Mouse (Mus musculus): ENCODE results near the gene Ghrhr. TPM values are rescaled to one million over a fixed set of nuclear protein-coding genes. Genes with fewer than 3 reads are reported as not detected.

Ghrhr gene
- total and polyA plus RNA-seq, 3 experiments = not detected

DNA sequence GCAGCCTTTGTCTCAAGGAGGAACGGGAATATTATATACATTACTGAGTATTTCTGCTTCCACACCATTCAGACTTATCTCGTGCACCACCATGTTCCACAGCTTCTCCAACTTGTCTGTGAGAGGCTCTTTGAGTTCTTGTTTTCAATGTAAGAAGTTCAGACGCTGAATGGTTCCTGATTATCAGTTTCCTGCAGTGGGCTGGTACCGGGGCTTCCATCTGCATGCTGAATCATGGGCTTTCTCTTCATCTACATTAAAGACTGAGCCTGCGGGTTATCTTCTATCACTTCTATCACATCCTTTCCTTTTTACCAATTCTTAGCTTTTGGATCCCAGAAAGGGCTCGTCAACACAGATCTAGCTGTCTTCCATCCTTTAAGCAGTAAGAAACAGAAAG lies 5.3 kb upstream of the Ghrhr start:
- H3K4me1 ChIP-seq (ENCODE audit: control insufficient read depth in 1 of 2, insufficient read depth in 2 of 2, low read length in 2 of 2) = 0 out of 4 replicates have a peak, but pooled peaks cover 0 to 2% of the 10 kb centered on the region in 2 experiments
- peak overlapping the region; percentile 50 for H3K27ac ChIP-seq (ENCODE audit: control insufficient read depth, low read depth, low read length)
- H3K27me3 ChIP-seq (ENCODE audit: control insufficient read depth in 1 of 2, insufficient read depth in 2 of 2, low read length in 2 of 2) = no peaks in the 10 kb centered on the region; a peak in 1 of 4 replicates
- H3K36me3 ChIP-seq (ENCODE audit: control insufficient read depth in 1 of 2, insufficient read depth in 2 of 2, low read length in 2 of 2) = no peaks in the 10 kb centered on the region
- peak; percentile 76 for DNase-seq (ENCODE audit: low read depth, low spot score)
- TF ChIP-seq CHD1 (IDR thresholded peaks at IDR 0.05; ENCODE audit: low read depth, low read length) (no peak), MYC (IDR thresholded peaks at IDR 0.05; ENCODE audit: low read depth, low read length) (0 out of 2 replicates have a peak, but pooled peaks have one; percentile 36), TCF12 (IDR thresholded peaks at IDR 0.05; ENCODE audit: low read depth, low read length) (peak; percentile 82), TAL1 (IDR thresholded peaks at IDR 0.05; ENCODE audit: low read length) (peak; percentile 82), GATA1 (IDR thresholded peaks at IDR 0.05; ENCODE audit: low read depth, low read length) (peak; percentile 87), UBTF (IDR thresholded peaks at IDR 0.05; ENCODE audit: borderline replicate concordance, insufficient read depth, low read depth, low read length) (no peak), ETS1 (IDR thresholded peaks at IDR 0.05; ENCODE audit: low read depth, low read length) (peak; percentile 51; the same call in 1 of the 2 replicates), RCOR1 (IDR thresholded peaks at IDR 0.05; ENCODE audit: low read depth, low read length) (no peak; the same call in 1 of the 2 replicates), NELFE (IDR thresholded peaks at IDR 0.05; ENCODE audit: low read depth, low read length) (no peak), SMC3 (IDR thresholded peaks at IDR 0.05; ENCODE audit: low read depth, low read length) (no peak), EP300 (IDR thresholded peaks at IDR 0.05; ENCODE audit: low read depth in 1 of 2, low read length in 2 of 2) (peak; percentile 81 to 89), E2F4 (IDR thresholded peaks at IDR 0.05; ENCODE audit: borderline replicate concordance, low read depth, low read length) (no peak)
- H3K79me2 ChIP-seq (ENCODE audit: control insufficient read depth, insufficient read depth, low read length, poor library complexity) = no peaks in the 10 kb centered on the region
- H3K4me3 ChIP-seq (ENCODE audit: control insufficient read depth in 1 of 2, insufficient read depth in 1 of 2, low read depth in 2 of 2, low read length in 2 of 2) = no peak overlapping the region
- no peak overlapping the region for H3K9ac ChIP-seq (ENCODE audit: control insufficient read depth, low read depth, low read length, poor library complexity, severe bottlenecking)
- H3K9me3 ChIP-seq (replicated peaks; ENCODE audit: insufficient read depth, low read length) = no peaks in the 10 kb centered on the region

DNA sequence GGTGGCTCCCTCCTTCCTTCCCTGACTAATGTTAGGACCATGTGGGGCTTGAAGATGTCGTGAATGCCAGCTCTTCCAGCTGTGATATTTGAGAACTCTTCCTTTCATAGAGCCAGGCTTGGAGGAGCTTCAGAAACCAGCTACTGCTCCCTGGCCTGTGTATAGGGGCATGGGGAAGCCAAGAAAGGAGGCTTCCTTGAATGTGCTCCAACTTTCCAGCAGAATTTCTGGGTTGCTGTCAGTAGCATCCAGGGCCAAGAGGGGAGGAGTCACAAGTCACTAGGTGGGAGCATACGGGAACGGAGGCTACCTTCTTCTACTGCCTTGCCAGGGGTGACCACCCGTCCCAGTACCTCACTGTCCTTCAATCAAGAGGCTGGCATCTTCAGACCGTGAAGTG lies 416 bp downstream of the Ghrhr start:
- no peaks in the 10 kb centered on the region for H3K9me3 ChIP-seq (replicated peaks; ENCODE audit: insufficient read depth, low read length)
- H3K9ac ChIP-seq (ENCODE audit: control insufficient read depth, low read depth, low read length, poor library complexity, severe bottlenecking) = no peak overlapping the region
- TF ChIP-seq CHD1 (IDR thresholded peaks at IDR 0.05; ENCODE audit: low read depth, low read length) = no peak
- TF ChIP-seq RAD21 (IDR thresholded peaks at IDR 0.05; ENCODE audit: low read depth, low read length) = no peak
- H3K27ac ChIP-seq (ENCODE audit: control insufficient read depth, low read depth, low read length) = no peak overlapping the region
- H3K27me3 ChIP-seq (ENCODE audit: control insufficient read depth in 1 of 2, insufficient read depth in 2 of 2, low read length in 2 of 2) = no peaks in the 10 kb centered on the region
- no peak overlapping the region for H3K4me3 ChIP-seq (ENCODE audit: control insufficient read depth in 1 of 2, insufficient read depth in 1 of 2, low read depth in 2 of 2, low read length in 2 of 2)
- DNase-seq (ENCODE audit: low read depth, low spot score) = no peak
- no peaks in the 10 kb centered on the region for H3K4me1 ChIP-seq (ENCODE audit: control insufficient read depth in 1 of 2, insufficient read depth in 2 of 2, low read length in 2 of 2)
- H3K79me2 ChIP-seq (ENCODE audit: control insufficient read depth, insufficient read depth, low read length, poor library complexity) = no peaks in the 10 kb centered on the region
- no peaks in the 10 kb centered on the region for H3K36me3 ChIP-seq (ENCODE audit: control insufficient read depth in 1 of 2, insufficient read depth in 2 of 2, low read length in 2 of 2)

DNA sequence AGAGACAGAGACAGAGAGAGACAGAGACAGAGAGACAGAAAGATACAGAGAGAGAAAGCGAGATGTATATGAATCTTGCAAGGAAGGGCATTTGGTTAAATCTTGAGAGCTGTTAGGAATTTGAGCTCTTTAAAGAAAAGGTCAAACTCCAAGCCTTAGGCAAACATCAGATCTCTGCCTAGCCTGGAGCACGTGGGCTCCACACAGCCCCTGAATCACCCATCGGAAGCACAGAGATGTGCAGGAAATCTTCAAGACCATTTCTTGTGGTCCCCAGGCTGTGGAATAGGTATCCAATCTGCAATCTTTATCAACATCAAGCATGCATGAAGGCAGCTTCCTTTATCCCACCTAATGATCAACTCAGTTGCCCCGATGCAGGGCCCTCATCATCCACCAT lies 1.4 kb downstream of the Ghrhr start:
- Histone ChIP-seq H3K27ac (ENCODE audit: control insufficient read depth, low read depth, low read length) (no peak overlapping the region), H3K79me2 (ENCODE audit: control insufficient read depth, insufficient read depth, low read length, poor library complexity) (no peaks in the 10 kb centered on the region), H3K36me3 (ENCODE audit: control insufficient read depth in 1 of 2, insufficient read depth in 2 of 2, low read length in 2 of 2) (no peaks in the 10 kb centered on the region), H3K4me3 (ENCODE audit: control insufficient read depth in 1 of 2, insufficient read depth in 1 of 2, low read depth in 2 of 2, low read length in 2 of 2) (no peak overlapping the region), H3K4me1 (ENCODE audit: control insufficient read depth in 1 of 2, insufficient read depth in 2 of 2, low read length in 2 of 2) (no peaks in the 10 kb centered on the region), H3K27me3 (ENCODE audit: control insufficient read depth in 1 of 2, insufficient read depth in 2 of 2, low read length in 2 of 2) (no peaks in the 10 kb centered on the region), H3K9me3 (replicated peaks; ENCODE audit: insufficient read depth, low read length) (no peaks in the 10 kb centered on the region), H3K9ac (ENCODE audit: control insufficient read depth, low read depth, low read length, poor library complexity, severe bottlenecking) (no peak overlapping the region)
- no peak for DNase-seq (ENCODE audit: low read depth, low spot score)
- no peak for TF ChIP-seq SMC3 (IDR thresholded peaks at IDR 0.05; ENCODE audit: low read depth, low read length)
- TF ChIP-seq MXI1 (IDR thresholded peaks at IDR 0.05; ENCODE audit: low read depth, low read length) = no peak
- no peak for TF ChIP-seq GABPA (IDR thresholded peaks at IDR 0.05; ENCODE audit: low read depth, low read length)
- TF ChIP-seq MAFK (IDR thresholded peaks at IDR 0.05; ENCODE audit: borderline replicate concordance, low read depth, low read length) = no peak
- no peak for TF ChIP-seq ZC3H11A (IDR thresholded peaks at IDR 0.05; ENCODE audit: low read depth, low read length)
- TF ChIP-seq GATA1 (IDR thresholded peaks at IDR 0.05; ENCODE audit: low read depth, low read length) = no peak
- TF ChIP-seq MYB (IDR thresholded peaks at IDR 0.05; ENCODE audit: low read depth, low read length) = no peak
- no peak for TF ChIP-seq ZMIZ1 (IDR thresholded peaks at IDR 0.05; ENCODE audit: low read depth, low read length)
- no peak for TF ChIP-seq ETS1 (IDR thresholded peaks at IDR 0.05; ENCODE audit: low read depth, low read length)
- no peak for TF ChIP-seq CTCF (IDR thresholded peaks at IDR 0.05 in 2 of 3, conservative IDR thresholded peaks at IDR 0.05 in 1 of 3; ENCODE audit: control insufficient read depth in 1 of 3, insufficient read depth in 1 of 3, low read depth in 2 of 3, low read length in 3 of 3, poor library complexity in 1 of 3, severe bottlenecking in 1 of 3)
- TF ChIP-seq ZKSCAN1 (IDR thresholded peaks at IDR 0.05; ENCODE audit: low read depth, low read length) = no peak
- no peak for TF ChIP-seq MAX (IDR thresholded peaks at IDR 0.05; ENCODE audit: low read length)
- no peak for TF ChIP-seq SIN3A (IDR thresholded peaks at IDR 0.05; ENCODE audit: low read length)
- TF ChIP-seq JUND (IDR thresholded peaks at IDR 0.05; ENCODE audit: low read depth, low read length) = no peak
- TF ChIP-seq TCF12 (IDR thresholded peaks at IDR 0.05; ENCODE audit: low read depth, low read length) = no peak
- no peak for TF ChIP-seq BHLHE40 (IDR thresholded peaks at IDR 0.05; ENCODE audit: borderline replicate concordance, low read depth, low read length)
- no peak for TF ChIP-seq EP300 (IDR thresholded peaks at IDR 0.05; ENCODE audit: low read depth in 1 of 2, low read length in 2 of 2)
- no peak for TF ChIP-seq CHD2 (IDR thresholded peaks at IDR 0.05; ENCODE audit: low read length)
